Mouse (Mus musculus): ENCODE measurements around the gene Fuk. TPM values are rescaled to one million over a fixed set of nuclear protein-coding genes. Genes with fewer than 3 reads are reported as not detected.

Gene Fuk
- polyA plus RNA-seq, 1 experiment from 2014 or later: 20.3 TPM

DNA sequence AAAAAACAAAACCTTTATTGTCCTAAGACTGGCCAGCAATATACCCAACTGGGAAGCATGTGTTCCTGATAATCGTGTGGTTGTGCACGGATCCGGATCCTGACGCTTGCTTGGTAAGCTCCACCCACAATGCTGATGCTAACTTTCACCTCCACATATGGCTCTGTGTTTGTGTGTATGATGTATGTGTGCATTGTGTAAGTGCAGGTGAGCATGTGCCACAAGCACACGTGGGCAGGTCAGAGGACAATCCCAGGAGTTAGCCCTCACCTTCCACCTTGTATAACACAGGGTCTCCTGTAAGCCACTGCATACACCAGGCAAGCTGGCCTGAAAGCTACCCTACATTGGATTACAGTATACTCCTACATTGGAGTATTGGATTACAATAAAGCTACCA is 59.1 kb downstream of the Fuk start:
- H3K36me3 ChIP-seq: peaks cover 63% of the 10 kb centered on the region

DNA sequence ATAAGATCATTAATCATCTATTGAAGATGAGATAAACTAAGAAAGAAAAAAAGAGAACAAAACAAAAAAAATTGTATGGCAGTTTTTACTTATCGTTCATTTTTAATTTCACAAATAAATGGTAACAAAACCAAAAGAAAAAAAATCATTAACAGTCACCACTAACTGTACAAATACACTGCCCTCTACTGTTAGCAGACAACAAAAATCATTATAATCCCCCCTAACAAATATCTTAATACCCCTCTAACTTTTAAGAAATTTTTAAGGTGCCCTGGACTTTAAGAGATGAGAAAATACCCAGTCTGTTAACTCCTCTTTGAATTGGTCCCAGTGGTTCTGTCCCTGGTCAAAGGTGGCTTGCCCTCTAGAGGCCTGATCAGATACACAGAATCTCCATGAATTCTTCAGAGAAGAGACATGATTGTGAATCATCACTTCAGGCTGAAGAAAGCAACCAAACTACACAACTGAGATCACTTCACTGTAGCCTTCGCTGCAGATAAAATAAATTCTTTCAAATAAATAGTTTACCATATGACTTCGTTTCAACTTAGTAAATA is 60.2 kb downstream of the Fuk start:
- H3K9ac ChIP-seq (replicated peaks): no peak overlapping the region
- peaks cover 18% of the 10 kb centered on the region; the same call in 1 of the 2 replicates for H3K4me1 ChIP-seq (replicated peaks)
- no peaks in the 10 kb centered on the region for H3K9me3 ChIP-seq
- H3K27me3 ChIP-seq: no peaks in the 10 kb centered on the region
- H3K36me3 ChIP-seq: peaks cover 74% of the 10 kb centered on the region
- no peak overlapping the region for H3K4me2 ChIP-seq
- no peak for ATAC-seq (ENCODE audit: insufficient number of reproducible peaks, insufficient read depth, low FRiP score, low TSS enrichment, low read depth)
- WGBS: 98% methylated on average over 3 of the region's 3 CpGs
- no peak overlapping the region for H3K27ac ChIP-seq
- no peak overlapping the region for H3K4me3 ChIP-seq (replicated peaks)

More for the DNA sequence above, 59.1 kb downstream of the Fuk start:
- ATAC-seq (ENCODE audit: insufficient number of reproducible peaks, insufficient read depth, low FRiP score, low TSS enrichment, low read depth): no peak
- no peaks in the 10 kb centered on the region for H3K9me3 ChIP-seq
- no peak overlapping the region for H3K9ac ChIP-seq (replicated peaks)
- 81% methylated on average over 5 of the region's 5 CpGs for WGBS
- H3K27ac ChIP-seq: no peak overlapping the region
- H3K27me3 ChIP-seq: no peaks in the 10 kb centered on the region
- no peak overlapping the region for H3K4me2 ChIP-seq
- H3K4me3 ChIP-seq (replicated peaks): no peak overlapping the region
- peaks cover 27% of the 10 kb centered on the region for H3K4me1 ChIP-seq (replicated peaks)

Other genes starting within 250 kb of the Fuk start
- gene Mtss1l, start 181.0 kb downstream of the Fuk start, polyA plus RNA-seq (2016; fragmentation: Nextera tagmentation; extraction: Ambion mirVana): 11.8 and 19.2 TPM in 2 replicates
- 0.15 and 0.44 TPM in 2 replicates for gene Il34, start 96.6 kb downstream of the Fuk start, polyA plus RNA-seq (2016; fragmentation: Nextera tagmentation; extraction: Ambion mirVana)
- 84.9 and 88.6 TPM in 2 replicates for gene Cog4, start 55.9 kb downstream of the Fuk start, polyA plus RNA-seq (2016; fragmentation: Nextera tagmentation; extraction: Ambion mirVana)
- gene Sf3b3, start 55.7 kb downstream of the Fuk start, polyA plus RNA-seq (2016; fragmentation: Nextera tagmentation; extraction: Ambion mirVana): 207 and 211 TPM in 2 replicates
- gene St3gal2, start 17.4 kb upstream of the Fuk start, polyA plus RNA-seq (2016; fragmentation: Nextera tagmentation; extraction: Ambion mirVana): 41.6 and 44.2 TPM in 2 replicates
- gene Ddx19a, start 95.3 kb upstream of the Fuk start, polyA plus RNA-seq (2016; fragmentation: Nextera tagmentation; extraction: Ambion mirVana): 14.5 and 17.3 TPM in 2 replicates
- gene Ddx19b, start 129.3 kb upstream of the Fuk start, polyA plus RNA-seq (2016; fragmentation: Nextera tagmentation; extraction: Ambion mirVana): 6.5 and 6.6 TPM in 2 replicates
- gene Aars, start 130.7 kb upstream of the Fuk start, polyA plus RNA-seq (2016; fragmentation: Nextera tagmentation; extraction: Ambion mirVana): 65.5 and 73.8 TPM in 2 replicates
- 23.2 and 24.2 TPM in 2 replicates for gene Exosc6, start 153.9 kb upstream of the Fuk start, polyA plus RNA-seq (2016; fragmentation: Nextera tagmentation; extraction: Ambion mirVana)
- 0.24 TPM in 1 of 2 replicates, not detected in the other for gene Clec18a, start 189.9 kb upstream of the Fuk start, polyA plus RNA-seq (2016; fragmentation: Nextera tagmentation; extraction: Ambion mirVana)
- 14.5 and 14.7 TPM in 2 replicates for gene Pdpr, start 192.1 kb upstream of the Fuk start, polyA plus RNA-seq (2016; fragmentation: Nextera tagmentation; extraction: Ambion mirVana)

All from limb, embryonic 12.5 days (tissue).